Mouse (Mus musculus): ENCODE measurements around the gene Tex2. TPM values are rescaled to one million over a fixed set of nuclear protein-coding genes. Genes with fewer than 3 reads are reported as not detected.

The Tex2 gene
- polyA plus RNA-seq, 1 experiment from 2014 or later = 9.3 TPM

- H3K4me3 ChIP-seq (replicated peaks) = no peak overlapping the region
- no peaks in the 10 kb centered on the region for H3K9me3 ChIP-seq (replicated peaks)
- H3K27me3 ChIP-seq = no peaks in the 10 kb centered on the region
- 66% methylated on average over 4 of the region's 4 CpGs for WGBS
- H3K36me3 ChIP-seq = no peaks in the 10 kb centered on the region
- no peak overlapping the region for H3K4me2 ChIP-seq
- H3K9ac ChIP-seq = no peak overlapping the region
- H3K4me1 ChIP-seq = no peaks in the 10 kb centered on the region; the same call in 1 of the 2 replicates
- ATAC-seq (replicated peaks; ENCODE audit: low FRiP score) = no peak
- H3K27ac ChIP-seq = no peak overlapping the region
Observed at GRCm38 (mm10) chr11:106465932-106466331, 147.3 kb downstream of the Tex2 start.

GRCm38 (mm10) chr11:106465545-106465903 lies 147.7 kb downstream of the Tex2 start:
- H3K4me1 ChIP-seq = no peaks in the 10 kb centered on the region; the same call in 1 of the 2 replicates
- H3K4me3 ChIP-seq (replicated peaks) = no peak overlapping the region
- ATAC-seq (replicated peaks; ENCODE audit: low FRiP score) = no peak
- no peaks in the 10 kb centered on the region for H3K9me3 ChIP-seq (replicated peaks)
- H3K4me2 ChIP-seq = no peak overlapping the region
- H3K27me3 ChIP-seq = no peaks in the 10 kb centered on the region
- H3K27ac ChIP-seq = no peak overlapping the region
- no peaks in the 10 kb centered on the region for H3K36me3 ChIP-seq
- 87% methylated on average over 1 of the region's 1 CpGs for WGBS
- no peak overlapping the region for H3K9ac ChIP-seq

- no peaks in the 10 kb centered on the region for H3K9me3 ChIP-seq (replicated peaks)
- H3K27me3 ChIP-seq = no peaks in the 10 kb centered on the region
- no peak overlapping the region for H3K27ac ChIP-seq
- H3K4me3 ChIP-seq (replicated peaks) = no peak overlapping the region
- H3K4me2 ChIP-seq = no peak overlapping the region
- no peak for ATAC-seq (replicated peaks; ENCODE audit: low FRiP score)
- 70% methylated on average over 4 of the region's 4 CpGs for WGBS
- H3K36me3 ChIP-seq = no peaks in the 10 kb centered on the region
- no peaks in the 10 kb centered on the region for H3K4me1 ChIP-seq
- no peak overlapping the region for H3K9ac ChIP-seq
Observed at GRCm38 (mm10) chr11:106464681-106465544, 148.3 kb downstream of the Tex2 start.

DNA sequence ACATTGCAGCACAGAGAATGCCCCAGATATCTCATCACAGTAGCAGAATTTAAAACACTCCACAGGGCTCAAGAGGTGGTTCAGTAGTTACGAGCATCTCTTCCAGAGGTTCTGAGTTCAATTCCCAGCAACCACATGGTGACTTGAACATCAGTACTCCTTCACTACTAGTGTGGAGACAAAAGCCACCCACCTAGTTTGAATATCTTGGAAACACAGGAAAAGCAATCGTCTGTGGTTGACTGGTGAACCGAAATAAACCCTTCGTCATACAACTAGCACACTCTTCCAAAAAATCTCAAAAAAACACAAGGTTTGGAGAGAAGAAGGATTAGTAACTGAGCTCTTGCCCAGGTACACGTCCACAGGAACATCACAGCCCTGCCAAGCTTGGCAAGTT lies 149.4 kb downstream of the Tex2 start:
- no peaks in the 10 kb centered on the region for H3K36me3 ChIP-seq
- H3K4me2 ChIP-seq = no peak overlapping the region
- no peak for ATAC-seq (replicated peaks; ENCODE audit: low FRiP score)
- WGBS = 61% methylated on average over 5 of the region's 5 CpGs
- H3K27me3 ChIP-seq = no peaks in the 10 kb centered on the region
- no peak overlapping the region for H3K27ac ChIP-seq
- H3K9ac ChIP-seq = no peak overlapping the region
- H3K9me3 ChIP-seq (replicated peaks) = no peaks in the 10 kb centered on the region
- H3K4me3 ChIP-seq (replicated peaks) = no peak overlapping the region
- no peaks in the 10 kb centered on the region for H3K4me1 ChIP-seq

DNA sequence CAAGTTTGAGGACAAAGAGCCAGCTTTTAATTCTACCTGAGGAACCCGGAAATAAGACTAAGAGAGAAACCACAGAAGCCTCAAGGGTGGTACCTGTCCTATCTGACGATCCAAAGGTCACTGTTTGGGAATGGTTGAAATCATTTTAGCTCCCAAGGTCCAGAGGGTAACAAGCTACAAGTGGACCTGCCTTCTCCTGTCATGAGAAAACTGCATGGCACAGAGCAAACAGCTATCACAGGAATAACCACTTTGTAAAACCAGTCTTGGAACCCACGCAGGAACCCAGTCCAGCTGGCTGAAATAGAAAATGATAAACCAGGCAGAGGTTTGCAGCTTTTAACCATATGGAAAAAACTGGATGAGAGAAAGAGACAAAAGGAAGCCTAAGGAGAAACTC lies 150.9 kb downstream of the Tex2 start:
- no peaks in the 10 kb centered on the region for H3K27me3 ChIP-seq
- H3K4me3 ChIP-seq (replicated peaks) = no peak overlapping the region
- no peak overlapping the region for H3K9ac ChIP-seq
- no peaks in the 10 kb centered on the region for H3K9me3 ChIP-seq (replicated peaks)
- H3K4me1 ChIP-seq = no peaks in the 10 kb centered on the region
- H3K4me2 ChIP-seq = no peak overlapping the region
- ATAC-seq (replicated peaks; ENCODE audit: low FRiP score) = no peak
- no peaks in the 10 kb centered on the region for H3K36me3 ChIP-seq
- WGBS = 69% methylated on average over 3 of the region's 3 CpGs
- H3K27ac ChIP-seq = no peak overlapping the region

DNA sequence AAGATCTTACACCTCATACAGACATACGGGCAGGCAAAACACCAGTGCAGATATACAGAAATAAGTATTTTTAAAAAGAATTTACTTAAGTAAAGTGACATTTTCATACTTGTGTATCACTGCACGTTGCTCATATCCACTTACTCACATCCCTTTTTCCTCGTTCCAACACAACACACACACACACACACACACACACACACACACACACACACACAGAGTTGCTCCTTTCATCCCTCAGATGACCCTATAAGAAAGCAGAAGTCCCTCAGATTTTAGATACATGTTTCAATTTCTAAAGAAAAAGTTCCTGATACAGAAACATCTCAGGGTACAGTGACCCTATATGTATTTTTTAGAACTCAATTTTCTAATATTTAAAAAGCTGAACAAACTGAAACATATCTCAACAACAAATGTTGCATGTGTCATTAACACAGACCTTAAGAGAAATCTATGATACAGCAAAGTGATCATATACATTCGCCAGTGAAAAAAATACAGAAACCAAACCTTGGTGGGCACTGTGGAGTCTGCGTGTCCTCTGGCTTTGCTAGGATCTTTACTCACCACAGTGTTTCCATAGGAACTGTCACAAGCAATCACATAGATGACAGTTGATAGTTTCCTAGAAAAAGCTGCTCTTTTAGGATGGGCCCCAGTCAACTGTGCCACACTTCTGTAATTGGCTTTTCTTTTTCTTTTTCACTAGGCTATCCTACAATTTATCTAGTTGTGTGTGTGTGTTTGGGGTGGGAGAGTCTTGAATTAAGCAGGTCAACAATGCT lies 151.9 kb downstream of the Tex2 start:
- H3K4me3 ChIP-seq (replicated peaks) = no peak overlapping the region
- no peak overlapping the region for H3K4me2 ChIP-seq
- no peaks in the 10 kb centered on the region for H3K27me3 ChIP-seq
- no peaks in the 10 kb centered on the region for H3K36me3 ChIP-seq
- H3K27ac ChIP-seq = no peak overlapping the region
- no peak overlapping the region for H3K9ac ChIP-seq
- ATAC-seq (replicated peaks; ENCODE audit: low FRiP score) = no peak
- H3K4me1 ChIP-seq = no peaks in the 10 kb centered on the region
- H3K9me3 ChIP-seq (replicated peaks) = no peaks in the 10 kb centered on the region
- WGBS = 84% methylated on average over 5 of the region's 5 CpGs

- WGBS = 87% methylated on average over 1 of the region's 1 CpGs
- Histone ChIP-seq H3K4me1 (no peaks in the 10 kb centered on the region), H3K4me3 (replicated peaks) (no peak overlapping the region), H3K27me3 (no peaks in the 10 kb centered on the region), H3K36me3 (no peaks in the 10 kb centered on the region), H3K9me3 (replicated peaks) (no peaks in the 10 kb centered on the region), H3K9ac (no peak overlapping the region), H3K27ac (no peak overlapping the region), H3K4me2 (no peak overlapping the region)
- no peak for ATAC-seq (replicated peaks; ENCODE audit: low FRiP score)
Observed at GRCm38 (mm10) chr11:106460671-106461070, 152.6 kb downstream of the Tex2 start.

GRCm38 (mm10) chr11:106458540-106458939 lies 154.7 kb downstream of the Tex2 start:
- Histone ChIP-seq H3K4me3 (replicated peaks) (no peak overlapping the region), H3K27ac (no peak overlapping the region), H3K36me3 (no peaks in the 10 kb centered on the region), H3K4me1 (no peaks in the 10 kb centered on the region), H3K27me3 (no peaks in the 10 kb centered on the region), H3K9ac (no peak overlapping the region), H3K4me2 (no peak overlapping the region), H3K9me3 (replicated peaks) (no peaks in the 10 kb centered on the region)
- ATAC-seq (replicated peaks; ENCODE audit: low FRiP score) = no peak
- 92% methylated on average over 4 of the region's 4 CpGs for WGBS

Other genes starting within 250 kb of the Tex2 start
- 0.23 and 0.60 TPM in 2 replicates for gene Prr29, start 248.0 kb downstream of the Tex2 start, polyA plus RNA-seq (2015; fragmentation: Nextera tagmentation; extraction: Ambion mirVana)
- 68.9 and 75.5 TPM in 2 replicates for gene Icam2, start 225.3 kb downstream of the Tex2 start, polyA plus RNA-seq (2015; fragmentation: Nextera tagmentation; extraction: Ambion mirVana)
- gene Ern1, start 125.6 kb downstream of the Tex2 start, polyA plus RNA-seq (2015; fragmentation: Nextera tagmentation; extraction: Ambion mirVana) = 6.6 and 7.0 TPM in 2 replicates
- gene Pecam1, start 137.2 kb upstream of the Tex2 start, polyA plus RNA-seq (2015; fragmentation: Nextera tagmentation; extraction: Ambion mirVana) = 59.3 and 66.5 TPM in 2 replicates
- gene Milr1, start 137.8 kb upstream of the Tex2 start, polyA plus RNA-seq (2015; fragmentation: Nextera tagmentation; extraction: Ambion mirVana) = 1.0 and 1.7 TPM in 2 replicates
- 10.2 and 12.1 TPM in 2 replicates for gene Polg2, start 166.1 kb upstream of the Tex2 start, polyA plus RNA-seq (2015; fragmentation: Nextera tagmentation; extraction: Ambion mirVana)
- 344 and 366 TPM in 2 replicates for gene Ddx5, start 175.8 kb upstream of the Tex2 start, polyA plus RNA-seq (2015; fragmentation: Nextera tagmentation; extraction: Ambion mirVana)
- 21.7 and 22.0 TPM in 2 replicates for gene Cep95, start 175.8 kb upstream of the Tex2 start, polyA plus RNA-seq (2015; fragmentation: Nextera tagmentation; extraction: Ambion mirVana)